Mouse (Mus musculus) layer of hippocampus, postnatal 10 days (tissue): ENCODE results near the gene Hspa2. TPM values are rescaled to one million over a fixed set of nuclear protein-coding genes. Genes with fewer than 3 reads are reported as not detected.
"Not testable (repeated sequence)": the region's sequence is repeated elsewhere in the genome, so short reads cannot be mapped to it uniquely, and the experiment has no call there.

Source experiments
- DNase-seq, 2 experiments: peaks; one replicate each; pipeline ENCODE4 v3.0.0; 2021; ENCODE audit warnings: low spot score in 2 of 2
- total RNA-seq, 2 experiments: library from RNA; stranded (reverse); gene quantifications; 2 replicates each; pipeline ENCODE4 v1.2.3; 2021

Gene Hspa2
- total RNA-seq, 2 experiments from 2014 or later, result 62.3 to 75.3 TPM

GRCm38 (mm10) chr12:76430879-76431406, 27.0 kb downstream of the Hspa2 start:
- peak in 1 of 2 experiments; percentile 42 for DNase-seq

- DNase-seq, result peak in 1 of 2 experiments; percentile 36
These were observed 27.5 kb downstream of the Hspa2 start for GRCm38 (mm10) chr12:76431431-76431830.

GRCm38 (mm10) chr12:76434111-76434510, 30.1 kb downstream of the Hspa2 start:
- DNase-seq, result no peak

GRCm38 (mm10) chr12:76435084-76435483, 31.1 kb downstream of the Hspa2 start:
- no peak for DNase-seq

- no peak for DNase-seq
These were observed 31.6 kb downstream of the Hspa2 start for GRCm38 (mm10) chr12:76435549-76435948.

GRCm38 (mm10) chr12:76443488-76443887, 39.5 kb downstream of the Hspa2 start:
- DNase-seq, result not testable (repeated sequence)

GRCm38 (mm10) chr12:76444359-76444772, 40.4 kb downstream of the Hspa2 start:
- no peak for DNase-seq

GRCm38 (mm10) chr12:76444862-76445261, 40.9 kb downstream of the Hspa2 start:
- DNase-seq, result no peak

- no peak for DNase-seq
These were observed 42.2 kb downstream of the Hspa2 start for GRCm38 (mm10) chr12:76446201-76446600.

- DNase-seq, result no peak
These were observed 44.2 kb downstream of the Hspa2 start for GRCm38 (mm10) chr12:76448127-76448526.

GRCm38 (mm10) chr12:76452203-76452602, 48.2 kb downstream of the Hspa2 start:
- no peak for DNase-seq

Other genes with a start within 250 kb of the Hspa2 start
- gene Esr2, start 226.9 kb upstream of the Hspa2 start, total RNA-seq, result under 1 TPM; 0.18 TPM
- not detected for gene Tex21, start 157.4 kb upstream of the Hspa2 start, total RNA-seq
- 10 to 100 TPM; 40.6 to 44.0 TPM for gene Mthfd1, start 148.9 kb upstream of the Hspa2 start, total RNA-seq
- gene Akap5, start 79.3 kb upstream of the Hspa2 start, total RNA-seq, result 10 to 100 TPM; 48.9 to 52.7 TPM
- 10 to 100 TPM; 16.9 to 20.9 TPM for gene Zbtb25, start 34.6 kb upstream of the Hspa2 start, total RNA-seq
- 1 to 10 TPM; 5.6 to 6.1 TPM for gene Zbtb1, start 33.9 kb upstream of the Hspa2 start, total RNA-seq
- 1 to 10 TPM; 1.5 to 2.5 TPM for gene Ppp1r36, start 13.4 kb downstream of the Hspa2 start, total RNA-seq
- gene Plekhg3, start 126.7 kb downstream of the Hspa2 start, total RNA-seq, result 1 to 10 TPM; 6.1 to 6.2 TPM